Mouse (Mus musculus) left cerebral cortex, adult 2 months (tissue): ENCODE measurements at regions not wholly inside any gene's neighbourhood (a gene's known extent, or its start where the extent isn't known, plus 50 kb on each side); places are given as distances from the start of the nearest gene placed in this dataset.

ENCODE experiments used
- DNase-seq, 2 experiments: peaks; one replicate each; pipeline ENCODE4 v3.0.0; 2021 to 2022; ENCODE audit warnings: low spot score in 2 of 2, mixed read lengths in 1 of 2; ENCODE audit errors: extremely low spot score in 1 of 2
- H3K27ac ChIP-seq: fragments of 200-600 bp; 2 replicates; pipeline ENCODE4 v1.8.1; 2022
- H3K4me3 ChIP-seq: fragments of 200-600 bp; 2 replicates; pipeline ENCODE4 v1.8.1; 2022
- CTCF ChIP-seq: fragments of 200-600 bp; IDR thresholded peaks from 2 replicates; pipeline ENCODE4 v1.8.1; 2022; ENCODE audit warnings: antibody characterized with exemption, mild to moderate bottlenecking, moderate library complexity
- intact Hi-C: fragments of 180-260 bp; cut with DNase I; formaldehyde crosslinking; loops from one replicate; pipeline ENCODE4 v1.15.1; 2025

- no peak overlapping the region for H3K27ac ChIP-seq
- DNase-seq, result no peak
- TF ChIP-seq CTCF, result no peak
- no peak overlapping the region for H3K4me3 ChIP-seq
- intact Hi-C loops, result no loop called here
Measured at GRCm38 (mm10) chr7:70158531-70158930, 208.0 kb downstream of the Nr2f2 start.

DNA sequence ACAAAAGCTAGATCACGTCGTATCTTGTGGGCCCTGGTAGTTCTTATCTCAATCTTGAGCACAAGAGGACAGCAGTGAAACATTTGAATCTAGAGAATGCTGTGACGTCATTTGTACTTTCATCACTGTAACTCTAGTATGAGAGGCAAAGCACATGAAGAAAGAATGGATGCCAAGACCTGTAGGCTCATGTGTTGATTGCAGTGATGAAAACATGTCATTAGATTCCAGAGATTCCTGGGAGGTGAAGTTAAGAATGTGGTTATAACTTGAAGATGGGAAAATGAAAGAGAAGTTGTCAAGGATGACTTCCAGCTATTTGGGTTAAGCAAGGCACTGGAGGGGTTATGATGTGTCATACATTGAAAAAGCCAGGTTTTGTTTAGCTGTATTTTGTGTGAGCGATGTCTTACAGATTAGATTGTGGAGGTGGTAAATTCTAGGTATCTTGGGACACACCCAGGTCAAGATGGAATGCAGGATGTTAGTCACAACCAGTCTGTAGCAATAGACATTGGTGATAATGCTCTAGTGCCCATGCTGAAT lies 221.7 kb downstream of the Nr2f2 start:
- intact Hi-C loops, result no loop called here
- no peak for TF ChIP-seq CTCF
- Histone ChIP-seq H3K4me3 (no peak overlapping the region), H3K27ac (no peak overlapping the region)
- DNase-seq, result no peak

DNA sequence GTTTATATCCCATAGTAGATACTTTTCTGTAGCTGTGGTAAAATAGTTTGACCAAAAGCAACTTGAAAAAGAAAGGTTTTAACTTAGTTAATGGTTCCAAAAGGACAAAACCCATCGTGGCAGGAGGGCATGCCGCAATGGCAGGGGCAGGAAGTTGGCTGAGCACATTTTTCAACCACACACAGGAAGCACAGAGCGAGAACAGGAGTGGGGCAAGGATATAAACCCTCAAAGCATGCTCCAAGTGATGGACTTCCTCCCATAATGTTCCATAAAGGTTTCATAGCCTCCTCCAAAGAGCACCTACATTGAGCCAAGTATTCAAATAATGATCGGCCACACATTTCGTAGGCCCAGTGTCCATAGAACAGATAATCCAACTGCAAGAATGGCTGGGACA lies 229.7 kb downstream of the Nr2f2 start:
- no peak overlapping the region for H3K4me3 ChIP-seq
- H3K27ac ChIP-seq, result no peak overlapping the region
- intact Hi-C loops, result no loop called here
- DNase-seq, result no peak
- no peak for TF ChIP-seq CTCF

- no peak for DNase-seq
- Histone ChIP-seq H3K4me3 (no peak overlapping the region), H3K27ac (no peak overlapping the region)
- intact Hi-C loops, result no loop called here
- no peak for TF ChIP-seq CTCF
Measured at GRCm38 (mm10) chr7:70135416-70135815, 231.1 kb downstream of the Nr2f2 start.

DNA sequence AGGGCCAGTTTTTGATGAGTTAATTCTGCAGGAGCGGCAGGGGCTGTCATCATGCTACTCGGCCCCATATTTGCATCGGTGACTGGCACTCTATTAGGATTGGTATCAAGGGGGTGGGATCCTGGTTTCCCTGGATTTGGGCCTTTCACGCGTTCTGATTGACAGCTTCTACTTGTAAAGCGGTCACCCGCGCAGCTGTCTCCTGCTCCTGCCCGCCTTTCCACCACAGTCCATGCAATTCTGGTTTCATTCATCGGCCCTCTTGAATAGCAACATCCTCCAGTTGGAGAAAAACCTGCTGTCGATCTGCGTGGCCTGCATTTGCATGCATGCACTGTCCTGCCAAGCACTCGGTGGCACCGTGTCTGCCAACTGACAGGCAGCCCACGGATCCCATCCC lies 236.6 kb downstream of the Nr2f2 start:
- DNase-seq, result no peak
- intact Hi-C loops, result no loop called here
- no peak for TF ChIP-seq CTCF
- Histone ChIP-seq H3K4me3 (no peak overlapping the region), H3K27ac (no peak overlapping the region)

DNA sequence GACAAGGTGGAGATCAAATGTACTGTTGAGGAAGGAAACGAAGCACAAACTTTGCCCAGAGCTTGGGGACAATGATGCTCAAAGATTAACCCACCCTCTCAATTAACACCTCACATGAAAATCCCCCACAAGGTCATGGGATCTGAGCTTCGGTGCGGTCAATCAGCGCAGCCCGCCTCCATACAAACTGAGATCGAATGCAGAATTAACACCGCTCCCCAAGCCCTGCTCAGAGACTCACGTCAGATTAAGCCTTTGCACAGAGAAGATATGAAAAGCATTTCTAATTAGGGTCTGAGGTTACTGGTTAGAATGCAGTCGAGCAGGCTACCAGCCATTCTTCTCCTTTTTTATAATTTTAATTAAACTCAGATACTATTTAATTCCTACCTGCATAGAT lies 243.7 kb downstream of the Nr2f2 start:
- no peak for TF ChIP-seq CTCF
- no peak for DNase-seq
- H3K4me3 ChIP-seq, result no peak overlapping the region
- no peak overlapping the region for H3K27ac ChIP-seq
- intact Hi-C loops, result no loop called here

DNA sequence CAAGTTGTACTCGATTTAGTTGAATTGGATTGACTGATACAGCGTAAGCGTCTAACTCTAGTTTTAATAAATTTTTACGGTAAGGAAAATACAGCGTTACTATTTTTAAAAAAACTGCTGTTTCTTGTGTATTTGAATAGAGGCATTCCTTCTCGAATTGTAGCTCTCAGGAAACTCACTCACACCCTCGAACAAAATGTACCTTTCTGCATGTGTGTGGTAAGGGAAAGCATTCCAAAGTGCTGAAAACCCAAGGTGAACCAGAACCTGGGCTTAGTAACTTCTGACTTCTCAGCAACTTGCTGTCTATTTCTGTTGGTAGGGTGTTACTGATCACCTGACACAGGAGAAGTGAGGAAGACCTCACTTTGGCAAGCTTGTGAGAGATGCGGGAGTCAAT lies 247.0 kb downstream of the Nr2f2 start:
- no peak for TF ChIP-seq CTCF
- Histone ChIP-seq H3K27ac (no peak overlapping the region), H3K4me3 (no peak overlapping the region)
- DNase-seq, result no peak
- intact Hi-C loops, result no loop called here

DNA sequence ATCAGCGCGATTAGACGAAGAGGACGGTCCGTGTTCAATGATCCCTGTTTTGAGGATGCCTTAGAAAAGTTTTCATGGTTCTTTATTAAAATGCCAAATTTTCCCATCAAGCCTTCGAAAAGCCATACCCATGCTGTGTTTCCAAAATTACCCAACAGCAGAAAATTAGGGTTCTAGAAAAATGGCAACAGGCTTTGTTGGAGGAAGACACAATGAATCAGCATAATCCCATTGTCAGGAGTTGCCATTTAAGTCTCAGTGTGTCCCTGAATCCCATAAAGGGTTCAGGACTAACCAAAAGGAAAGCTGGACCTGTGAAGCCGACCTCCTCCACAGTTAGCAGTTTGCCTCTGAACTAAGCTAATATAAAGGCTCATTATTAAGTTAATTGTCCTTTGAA lies 247.6 kb downstream of the Nr2f2 start:
- DNase-seq, result no peak
- no peak for TF ChIP-seq CTCF
- Histone ChIP-seq H3K27ac (no peak overlapping the region), H3K4me3 (no peak overlapping the region)
- intact Hi-C loops, result no loop called here

- Histone ChIP-seq H3K4me3 (no peak overlapping the region), H3K27ac (no peak overlapping the region)
- intact Hi-C loops, result no loop called here
- no peak; the same call in 1 of the 2 replicates for TF ChIP-seq CTCF
- DNase-seq, result peak in 1 of 2 experiments; percentile 13
Measured at GRCm38 (mm10) chr7:70117930-70118922, 248.3 kb downstream of the Nr2f2 start.

DNA sequence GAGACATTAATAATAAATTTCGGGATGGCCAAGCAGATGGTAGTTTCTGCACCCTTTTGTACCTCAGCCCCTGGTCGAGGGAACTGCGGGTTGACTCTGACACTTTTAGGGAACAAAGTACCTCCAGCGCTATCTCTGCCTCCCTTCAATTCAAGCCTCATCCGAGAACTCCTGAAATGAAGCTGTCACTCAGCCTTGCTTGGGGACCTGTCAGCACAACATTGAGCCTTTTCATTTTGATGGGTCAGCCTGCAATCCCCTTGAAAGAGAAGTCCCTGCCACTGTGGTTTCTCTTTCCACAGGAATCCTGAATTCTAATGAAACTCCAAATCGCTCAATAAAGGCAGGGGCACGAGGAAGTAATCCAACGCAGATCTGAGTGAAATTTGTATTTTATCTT lies 257.5 kb downstream of the Nr2f2 start:
- Histone ChIP-seq H3K27ac (no peak overlapping the region), H3K4me3 (no peak overlapping the region)
- DNase-seq, result no peak
- no peak for TF ChIP-seq CTCF
- intact Hi-C loops, result no loop called here

DNA sequence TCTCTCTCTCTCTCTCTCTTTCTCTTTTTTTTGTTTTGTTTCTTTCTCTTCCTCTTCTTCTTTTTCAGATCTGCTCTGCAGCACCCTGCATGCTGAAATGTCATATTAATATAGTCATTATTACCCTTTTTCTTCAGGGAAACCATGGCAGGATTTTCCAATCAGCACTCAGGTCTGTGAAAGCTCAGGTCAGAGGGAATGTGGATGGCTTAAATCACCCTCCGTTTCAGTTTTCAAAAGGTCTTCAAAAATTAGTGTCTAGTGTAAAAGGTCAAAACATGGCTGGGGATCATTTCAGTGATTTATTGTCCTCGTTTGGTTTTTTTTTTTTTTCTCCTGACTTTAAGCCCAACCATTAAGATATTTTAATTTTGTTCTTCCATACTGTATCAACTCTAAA lies 261.5 kb downstream of the Nr2f2 start:
- DNase-seq, result no peak
- no peak for TF ChIP-seq CTCF
- H3K4me3 ChIP-seq, result no peak overlapping the region
- intact Hi-C loops, result no loop called here
- H3K27ac ChIP-seq, result no peak overlapping the region

GRCm38 (mm10) chr7:70104486-70104885 lies 262.0 kb downstream of the Nr2f2 start:
- intact Hi-C loops, result no loop called here
- no peak overlapping the region for H3K4me3 ChIP-seq
- no peak overlapping the region for H3K27ac ChIP-seq
- no peak for DNase-seq
- no peak for TF ChIP-seq CTCF

- Histone ChIP-seq H3K27ac (no peak overlapping the region), H3K4me3 (no peak overlapping the region)
- no peak for DNase-seq
- intact Hi-C loops, result no loop called here
- no peak for TF ChIP-seq CTCF
Measured at GRCm38 (mm10) chr7:70103680-70104079, 262.9 kb downstream of the Nr2f2 start.
